Mouse (Mus musculus) kidney, postnatal 14 days (tissue): ENCODE results near the gene Adam1b.
"Not testable (repeated sequence)": the region's sequence is repeated elsewhere in the genome, so short reads cannot be mapped to it uniquely, and the experiment has no call there.

Source experiments
- DNase-seq: peaks from one replicate; pipeline ENCODE4 v3.0.0; 2022; ENCODE audit warnings: mixed read lengths

Gene Adam1b

GRCm38 (mm10) chr5:121503231-121503630 lies at the start of gene Adam1b:
Gene Adam1b, minus strand, starts transcription at chr5:121503435.
- no peak for DNase-seq

GRCm38 (mm10) chr5:121549196-121549595 lies 46.0 kb upstream of the Adam1b start:
- no peak for DNase-seq

DNA sequence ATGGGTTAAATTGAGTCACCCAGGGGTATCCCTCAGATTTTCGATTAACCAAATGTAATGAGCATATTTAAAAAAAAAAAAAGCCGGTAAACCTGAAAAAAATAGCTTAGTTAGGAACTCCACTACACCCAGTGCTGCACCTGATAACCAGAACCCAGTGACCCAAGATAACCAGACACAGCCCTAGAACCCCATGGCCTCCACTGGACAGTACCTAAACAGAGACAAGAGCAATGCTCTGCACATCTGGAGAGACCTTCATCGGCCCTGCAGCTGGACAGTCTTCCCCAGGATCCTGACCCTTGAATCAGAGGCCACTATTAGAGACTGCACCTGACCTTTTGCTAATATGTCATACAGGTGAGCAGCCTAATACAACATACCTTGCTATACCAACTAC lies 43.8 kb upstream of the Adam1b start:
- DNase-seq: no peak

- peak; percentile 69 for DNase-seq
Observed at GRCm38 (mm10) chr5:121546530-121546895, 43.3 kb upstream of the Adam1b start.

DNA sequence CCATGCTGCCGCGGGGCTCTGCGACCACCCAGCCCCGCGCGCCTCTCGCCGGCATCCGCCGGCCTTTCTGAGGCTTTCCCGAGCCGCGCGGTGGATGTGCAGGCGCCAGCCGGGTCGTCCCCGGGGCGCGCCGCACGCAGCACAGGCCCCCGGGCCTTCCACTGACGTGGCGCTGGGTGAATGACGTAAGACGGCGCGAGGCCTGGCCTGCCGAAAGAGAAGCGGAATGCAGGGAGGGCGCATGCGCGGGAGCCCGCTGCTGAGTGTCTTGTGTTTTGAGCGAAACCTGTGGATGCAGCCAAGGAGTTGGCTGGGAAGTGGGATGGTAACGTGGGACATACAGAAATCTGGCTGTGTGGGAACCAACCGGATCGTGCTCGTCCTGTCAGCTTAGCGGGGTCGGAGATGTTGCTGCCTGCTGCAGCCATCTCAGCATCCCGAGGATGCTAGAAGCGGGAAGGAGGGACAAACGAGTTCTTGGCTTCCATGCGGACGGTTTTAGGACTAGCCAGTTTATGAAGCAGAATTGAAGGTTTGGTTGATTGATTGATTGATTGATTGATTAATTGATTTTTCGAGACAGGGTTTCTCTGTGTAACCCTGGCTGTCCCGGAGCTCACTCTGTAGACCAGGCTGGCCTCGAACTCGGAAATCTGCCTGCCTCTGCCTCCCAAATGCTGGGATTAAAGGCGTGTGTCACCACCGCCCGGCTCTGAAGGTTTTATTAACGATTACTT lies 42.7 kb upstream of the Adam1b start, which contains the start of gene Mapkapk5:
Gene Mapkapk5, minus strand, starts transcription at position 113 of the 737 bp plus-strand sequence.
- DNase-seq: peak; percentile 98

- no peak for DNase-seq
Observed at GRCm38 (mm10) chr5:121544910-121545792, 41.9 kb upstream of the Adam1b start, which contains the start of the genes Adam1a and Gm42878. Gene Adam1a, minus strand, starts transcription at chr5:121545482. Gene Gm42878, minus strand, starts transcription at chr5:121545482.

GRCm38 (mm10) chr5:121543370-121543769 lies 40.1 kb upstream of the Adam1b start:
- DNase-seq: no peak

- no peak for DNase-seq
Observed at GRCm38 (mm10) chr5:121541235-121541634, 38.0 kb upstream of the Adam1b start.

GRCm38 (mm10) chr5:121540066-121540465 lies 36.8 kb upstream of the Adam1b start:
- no peak for DNase-seq

GRCm38 (mm10) chr5:121537588-121537987 lies 34.4 kb upstream of the Adam1b start:
- no peak for DNase-seq

- no peak for DNase-seq
Observed at GRCm38 (mm10) chr5:121536921-121537555, 33.8 kb upstream of the Adam1b start.

GRCm38 (mm10) chr5:121535116-121535515 lies 31.9 kb upstream of the Adam1b start:
- DNase-seq: no peak

DNA sequence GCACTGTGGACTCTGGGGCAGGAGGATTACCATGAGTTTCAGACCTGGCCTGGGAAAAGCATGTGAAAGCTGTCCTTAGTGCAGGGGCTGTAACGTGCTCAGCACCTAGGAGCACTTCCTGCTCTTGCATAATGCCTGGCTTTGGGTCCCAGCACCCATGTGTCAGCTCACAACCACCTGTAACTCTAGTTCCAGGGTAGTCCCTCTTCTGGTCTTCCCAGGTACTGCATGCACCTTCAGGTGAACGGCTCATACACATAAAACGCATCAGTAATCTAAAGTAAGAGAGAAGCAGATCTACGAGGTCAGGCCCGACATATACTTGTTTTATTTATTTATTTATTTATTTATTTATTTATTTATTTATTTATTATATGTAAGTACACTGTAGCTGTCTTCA lies 31.3 kb upstream of the Adam1b start:
- no peak for DNase-seq

GRCm38 (mm10) chr5:121526961-121527360 lies 23.7 kb upstream of the Adam1b start:
- no peak for DNase-seq

- no peak for DNase-seq
Observed at GRCm38 (mm10) chr5:121526526-121526925, 23.3 kb upstream of the Adam1b start.

- DNase-seq: peak; percentile 17
Observed at GRCm38 (mm10) chr5:121525774-121526450, 22.7 kb upstream of the Adam1b start.

GRCm38 (mm10) chr5:121519758-121520157 lies 16.5 kb upstream of the Adam1b start:
- not testable (repeated sequence) for DNase-seq

- no peak for DNase-seq
Observed at GRCm38 (mm10) chr5:121518983-121519382, 15.7 kb upstream of the Adam1b start.

GRCm38 (mm10) chr5:121510009-121510408 lies 6.8 kb upstream of the Adam1b start:
- DNase-seq: no peak

DNA sequence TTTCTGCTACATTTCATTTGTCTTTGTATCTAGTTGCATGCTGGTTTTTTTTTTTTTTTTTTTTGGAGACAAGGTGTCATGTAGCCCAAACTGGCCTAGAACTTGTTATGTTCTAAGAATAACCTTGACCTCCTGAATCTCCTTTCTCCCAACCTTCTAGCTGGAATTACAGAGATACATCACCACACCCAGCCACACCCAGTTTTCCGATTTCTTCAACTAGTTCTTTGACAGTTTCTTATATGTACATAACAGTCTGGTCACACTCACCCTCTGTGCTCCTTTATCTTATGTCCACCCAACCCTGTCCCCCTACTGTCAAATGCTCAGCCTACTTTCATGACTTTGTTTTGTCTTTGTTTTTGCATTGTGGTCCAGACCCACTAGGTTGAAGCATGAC lies 3.6 kb upstream of the Adam1b start:
- no peak for DNase-seq

DNA sequence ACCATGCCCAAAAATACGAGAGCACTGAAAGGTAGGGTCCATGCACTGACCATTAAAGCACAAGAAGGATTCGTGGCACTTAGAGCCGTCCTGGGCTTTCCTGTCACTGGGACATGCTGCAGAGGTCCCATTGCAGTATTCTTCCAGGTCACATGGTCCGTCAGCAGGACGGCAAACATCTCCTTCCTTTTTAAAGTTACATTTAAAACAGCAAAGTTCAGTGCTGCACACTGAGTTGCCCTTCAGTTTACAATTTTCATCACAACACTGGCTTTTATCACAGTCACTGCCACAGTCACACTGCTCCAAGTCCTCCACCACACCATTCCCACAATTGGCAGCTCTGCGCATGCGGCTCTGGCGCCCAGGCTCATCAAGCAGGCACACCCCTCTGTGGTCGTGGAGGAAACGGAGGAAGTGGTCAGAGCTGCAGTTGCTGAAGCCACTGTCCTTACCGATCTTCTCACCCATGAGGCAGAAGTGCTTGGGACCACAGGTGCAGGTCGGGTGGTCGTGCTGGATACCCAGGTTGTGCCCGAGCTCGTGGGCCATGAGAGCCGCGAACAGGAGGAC lies 1.7 kb downstream of the Adam1b start:
- not testable (repeated sequence) for DNase-seq

- DNase-seq: no peak
Observed at GRCm38 (mm10) chr5:121500719-121501118, 2.5 kb downstream of the Adam1b start.
